Mouse (Mus musculus): ENCODE measurements around the gene Id1.

DNA sequence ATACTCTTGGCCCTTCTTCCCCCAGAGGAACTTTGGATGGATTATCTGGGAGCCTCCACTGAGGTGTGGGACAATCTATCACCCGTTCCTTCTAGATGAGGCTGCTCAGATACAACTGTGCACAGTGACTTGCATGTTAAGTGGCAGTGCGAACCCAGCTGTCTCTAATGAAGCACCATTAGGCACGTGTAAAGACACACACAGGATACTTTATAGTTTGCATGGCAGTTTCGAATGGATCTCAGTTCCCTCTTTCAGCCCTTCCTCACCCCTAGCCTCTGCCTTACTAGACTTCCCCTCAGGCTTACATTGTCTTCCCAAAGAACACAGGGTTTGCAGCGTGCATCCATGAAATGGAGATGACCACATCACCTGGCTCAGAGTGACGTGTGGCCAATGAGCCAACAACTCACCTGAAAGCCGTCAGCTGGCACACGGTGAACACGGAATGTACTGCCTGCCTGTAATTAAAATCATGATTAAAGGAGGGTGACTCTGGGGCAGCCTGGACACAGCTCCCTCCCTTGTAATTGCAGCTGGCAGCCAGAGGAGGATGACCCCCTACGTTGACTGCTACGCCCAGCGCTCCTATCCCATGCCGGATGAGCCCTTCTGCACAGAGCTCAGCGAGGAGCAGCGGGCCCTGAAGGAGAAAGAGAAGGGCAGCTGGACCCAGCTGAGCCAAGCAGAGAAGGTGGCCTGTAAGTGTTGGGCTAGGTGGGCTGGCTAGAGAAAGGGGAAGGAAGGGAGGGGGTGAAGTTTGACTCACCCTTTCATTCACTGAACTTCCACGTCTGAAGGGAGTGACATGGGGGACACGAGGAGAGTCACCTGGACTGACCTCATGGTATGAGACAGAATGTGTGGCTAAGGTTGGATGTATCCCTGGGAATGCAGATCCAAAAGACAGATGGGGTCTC, 20.7 kb downstream of the Id1 start:
- TF ChIP-seq CTCF (IDR thresholded peaks at IDR 0.05; ENCODE audit: extremely low read depth, insufficient read depth, insufficient read length, insufficient replicate concordance) (no peak), POLR2A (IDR thresholded peaks at IDR 0.05; ENCODE audit: low read depth, low read length) (no peak)
